Mouse (Mus musculus) C2C12 (cell line): ENCODE results near the gene Fancc. TPM values are rescaled to one million over a fixed set of nuclear protein-coding genes. Genes with fewer than 3 reads are reported as not detected.

Experiments
- H3K27me3 ChIP-seq: one replicate; pipeline ENCODE4 v1.6.1; 2011; ENCODE audit not compliant: control insufficient read depth, insufficient read depth, insufficient read length
- H3K36me3 ChIP-seq: one replicate; pipeline ENCODE4 v1.6.1; 2011; ENCODE audit not compliant: control insufficient read depth, insufficient read depth
- H3K4me3 ChIP-seq: one replicate; pipeline ENCODE4 v1.5.1; 2011; ENCODE audit warnings: mild to moderate bottlenecking, control low read depth; ENCODE audit not compliant: poor library complexity, insufficient read depth, severe bottlenecking
- H3K79me2 ChIP-seq: one replicate; pipeline ENCODE4 v1.6.1; 2011; ENCODE audit not compliant: control insufficient read depth, insufficient read depth
- H3K79me3 ChIP-seq: one replicate; pipeline ENCODE4 v1.6.1; 2011; ENCODE audit warnings: low read depth, control low read depth
- H3ac ChIP-seq: one replicate; pipeline ENCODE3; 2011; ENCODE audit warnings: low read depth; ENCODE audit not compliant: control insufficient read depth, insufficient read length
- CEBPB ChIP-seq: IDR thresholded peaks from one replicate; pipeline ENCODE4 v1.6.1; 2011; ENCODE audit warnings: low read depth, mild to moderate bottlenecking, control low read depth, moderate library complexity
- CTCF ChIP-seq: IDR thresholded peaks from one replicate; pipeline ENCODE4 v1.5.1; 2011; ENCODE audit not compliant: control insufficient read depth, insufficient read depth, insufficient read length
- FOSL1 ChIP-seq: IDR thresholded peaks from one replicate; pipeline ENCODE4 v1.8.0; 2011; ENCODE audit warnings: mild to moderate bottlenecking, low read length; ENCODE audit not compliant: poor library complexity, insufficient read depth, severe bottlenecking
- MAX ChIP-seq: IDR thresholded peaks from one replicate; pipeline ENCODE4 v1.6.1; 2011; ENCODE audit warnings: mild to moderate bottlenecking, control low read depth
- MYOD1 ChIP-seq: IDR thresholded peaks from one replicate; pipeline ENCODE4 v1.6.1; 2011; ENCODE audit warnings: low read depth; ENCODE audit not compliant: control insufficient read depth, insufficient read length
- MYOG ChIP-seq: IDR thresholded peaks from one replicate; pipeline ENCODE4 v1.6.1; 2011; ENCODE audit not compliant: control insufficient read depth, insufficient read length; ENCODE audit errors: extremely low read depth
- USF1 ChIP-seq: IDR thresholded peaks from one replicate; pipeline ENCODE4 v1.6.1; 2011; ENCODE audit warnings: low read depth, mild to moderate bottlenecking, control low read depth, moderate library complexity
- polyA plus RNA-seq: library from polyadenylated mRNA; unstranded; fragments of >200 nt; fragmentation: generic; extraction: Trizol; gene quantifications from one replicate; pipeline ENCODE4 v1.2.1, GENCODE M21; 2012; ENCODE audit warnings: missing spikeins

The Fancc gene
- polyA plus RNA-seq, 1 experiment = 9.3 TPM

GRCm38 (mm10) chr13:63314608-63314920 lies 182.5 kb downstream of the Fancc start:
- TF ChIP-seq FOSL1 = no peak
- no peak for TF ChIP-seq MYOG
- TF ChIP-seq USF1 = no peak
- no peak for TF ChIP-seq MYOD1
- TF ChIP-seq MAX = no peak
- TF ChIP-seq CEBPB = no peak
- no peak for TF ChIP-seq CTCF
- H3K79me3 ChIP-seq = no peaks in the 10 kb centered on the region
- H3K4me3 ChIP-seq = no peak overlapping the region
- H3K36me3 ChIP-seq = no peaks in the 10 kb centered on the region
- no peaks in the 10 kb centered on the region for H3K79me2 ChIP-seq
- no peak overlapping the region for H3ac ChIP-seq
- no peaks in the 10 kb centered on the region for H3K27me3 ChIP-seq

GRCm38 (mm10) chr13:63313748-63314607 lies 183.1 kb downstream of the Fancc start:
- Histone ChIP-seq H3ac (no peak overlapping the region), H3K4me3 (no peak overlapping the region), H3K27me3 (no peaks in the 10 kb centered on the region), H3K36me3 (no peaks in the 10 kb centered on the region), H3K79me2 (no peaks in the 10 kb centered on the region), H3K79me3 (no peaks in the 10 kb centered on the region)
- TF ChIP-seq USF1 = no peak
- TF ChIP-seq CEBPB = no peak

DNA sequence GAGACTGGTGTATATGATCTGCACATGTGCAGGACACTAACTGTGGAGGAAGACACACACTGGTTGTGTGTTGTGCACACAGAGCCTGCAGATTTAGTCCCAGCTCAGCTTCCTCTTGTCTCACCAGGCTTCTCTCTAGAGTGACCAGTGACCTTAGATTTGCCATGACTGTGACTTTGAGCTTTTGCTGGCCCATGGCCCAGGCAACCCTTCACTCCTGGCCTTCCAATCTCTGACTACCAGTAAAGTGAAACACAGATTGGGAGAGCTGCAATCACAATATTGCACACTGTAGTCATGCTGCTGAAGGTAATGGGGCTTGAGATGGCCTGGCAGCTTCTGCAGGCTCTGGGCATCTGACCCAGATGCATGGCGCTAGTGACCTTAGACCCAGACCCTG lies 183.8 kb downstream of the Fancc start:
- Histone ChIP-seq H3K27me3 (no peaks in the 10 kb centered on the region), H3K79me2 (no peaks in the 10 kb centered on the region), H3ac (no peak overlapping the region), H3K79me3 (no peaks in the 10 kb centered on the region), H3K36me3 (no peaks in the 10 kb centered on the region), H3K4me3 (no peak overlapping the region)
- TF ChIP-seq MAX (no peak), MYOG (no peak), CTCF (no peak), MYOD1 (no peak), USF1 (no peak), FOSL1 (no peak), CEBPB (no peak)

- H3K79me3 ChIP-seq = no peaks in the 10 kb centered on the region
- no peaks in the 10 kb centered on the region for H3K36me3 ChIP-seq
- H3K27me3 ChIP-seq = no peaks in the 10 kb centered on the region
- no peak overlapping the region for H3ac ChIP-seq
- no peaks in the 10 kb centered on the region for H3K79me2 ChIP-seq
- TF ChIP-seq FOSL1 = no peak
- no peak for TF ChIP-seq MAX
- no peak for TF ChIP-seq CEBPB
- TF ChIP-seq MYOG = no peak
- TF ChIP-seq MYOD1 = no peak
- TF ChIP-seq CTCF = no peak
- TF ChIP-seq USF1 = no peak
- H3K4me3 ChIP-seq = no peak overlapping the region
Observed at GRCm38 (mm10) chr13:63311156-63311555, 185.9 kb downstream of the Fancc start.

- no peak for TF ChIP-seq USF1
- TF ChIP-seq MYOG = no peak
- no peak for TF ChIP-seq MYOD1
- TF ChIP-seq FOSL1 = no peak
- TF ChIP-seq MAX = no peak
- no peak for TF ChIP-seq CTCF
- no peak for TF ChIP-seq CEBPB
- H3ac ChIP-seq = no peak overlapping the region
- H3K36me3 ChIP-seq = peaks cover 13% of the 10 kb centered on the region
- H3K4me3 ChIP-seq = no peak overlapping the region
- no peaks in the 10 kb centered on the region for H3K79me2 ChIP-seq
- no peaks in the 10 kb centered on the region for H3K27me3 ChIP-seq
- no peaks in the 10 kb centered on the region for H3K79me3 ChIP-seq
Observed at GRCm38 (mm10) chr13:63309563-63309962, 187.5 kb downstream of the Fancc start.

DNA sequence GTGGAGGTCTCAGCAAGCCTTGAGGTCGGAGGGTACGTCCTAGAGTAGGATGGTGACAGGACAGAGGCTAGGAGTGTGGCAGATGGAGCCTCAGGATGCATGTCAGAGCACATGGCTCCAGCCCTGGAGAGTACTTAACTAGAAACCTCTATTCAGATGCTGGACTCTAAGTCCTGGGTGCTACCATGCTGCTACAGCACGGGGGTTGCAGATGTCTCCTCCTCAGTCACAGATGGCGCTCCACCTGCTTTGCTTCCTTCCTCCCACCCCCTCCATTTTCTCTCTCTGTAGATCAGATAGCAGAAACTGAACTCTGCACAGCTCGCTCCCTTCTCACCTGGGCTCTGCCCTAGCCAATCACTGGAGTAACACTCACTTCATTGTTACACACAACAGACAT lies 190.3 kb downstream of the Fancc start:
- Histone ChIP-seq H3K79me3 (no peaks in the 10 kb centered on the region), H3K27me3 (no peaks in the 10 kb centered on the region), H3K79me2 (no peaks in the 10 kb centered on the region), H3K36me3 (peaks cover 41% of the 10 kb centered on the region), H3K4me3 (no peak overlapping the region), H3ac (no peak overlapping the region)
- no peak for TF ChIP-seq MYOD1
- no peak for TF ChIP-seq USF1
- no peak for TF ChIP-seq MYOG
- TF ChIP-seq FOSL1 = no peak
- TF ChIP-seq CEBPB = no peak
- no peak for TF ChIP-seq MAX
- TF ChIP-seq CTCF = no peak
